Mouse (Mus musculus) cerebellum, postnatal 36 days (tissue): ENCODE data around the gene 0610040J01Rik.
"Not testable (repeated sequence)": the region's sequence is repeated elsewhere in the genome, so short reads cannot be mapped to it uniquely, and the experiment has no call there.

Experiments
- DNase-seq, 2 experiments: peaks; one replicate each; pipeline ENCODE4 v3.0.0; 2021 to 2022; ENCODE audit warnings: mixed read lengths in 2 of 2

0610040J01Rik gene

DNA sequence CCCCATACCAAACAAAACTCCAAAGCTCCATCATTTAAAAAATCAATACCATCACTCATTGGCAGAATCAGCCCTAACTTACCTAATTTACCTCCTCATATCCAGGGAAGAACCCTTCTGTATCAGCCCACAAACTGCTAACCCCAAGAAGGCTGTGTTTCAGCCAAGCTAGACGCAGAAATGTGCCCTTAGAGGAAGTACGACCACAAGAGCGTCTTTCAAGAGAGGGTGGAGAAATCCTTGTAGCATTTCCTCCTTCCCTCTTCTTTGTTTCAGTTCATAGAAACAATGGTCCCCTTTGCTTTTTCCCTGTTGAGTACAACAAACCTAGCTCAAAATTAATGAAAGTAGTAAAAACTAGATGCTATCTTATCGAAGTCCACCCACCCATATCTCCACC, 18.9 kb downstream of the 0610040J01Rik start:
- no peak for DNase-seq

DNA sequence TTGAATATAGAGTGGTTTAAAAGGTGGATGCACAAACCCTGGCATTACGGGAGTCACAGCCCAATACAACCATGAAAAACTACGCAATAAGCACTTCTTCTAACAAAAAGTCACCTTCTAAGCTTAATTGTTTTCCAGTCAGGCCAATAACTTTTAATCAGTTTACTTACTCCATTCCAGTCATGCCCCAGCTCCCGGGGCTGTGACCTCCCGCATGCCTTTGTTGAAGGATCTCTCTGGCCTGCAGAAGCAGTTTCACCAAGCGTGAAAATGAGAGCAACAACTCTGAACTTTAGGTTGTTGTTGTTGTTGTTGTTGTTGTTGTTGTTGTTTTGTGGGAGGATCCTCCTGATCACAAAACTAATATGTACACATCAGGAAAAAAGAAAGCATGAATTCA, 21.8 kb downstream of the 0610040J01Rik start:
- DNase-seq: no peak

DNA sequence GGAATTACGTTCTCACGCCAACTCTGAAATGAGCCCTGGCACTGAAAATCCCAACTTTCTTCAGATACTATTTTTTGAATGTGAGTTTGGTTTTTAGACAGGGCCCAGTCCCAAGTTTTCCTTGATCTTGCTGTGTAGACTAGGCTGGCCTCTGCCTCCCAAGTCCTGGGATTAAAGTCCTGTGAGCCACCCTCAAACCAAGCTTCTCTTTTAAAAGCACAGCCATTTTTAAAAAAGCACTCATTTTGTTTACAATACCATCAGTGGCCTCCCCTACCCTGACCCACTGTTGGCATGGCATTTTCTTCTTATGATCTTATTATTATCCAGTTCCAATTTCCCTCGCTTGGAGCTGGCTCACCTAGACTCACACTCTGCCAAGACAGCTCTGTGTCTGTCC, 22.3 kb downstream of the 0610040J01Rik start:
- DNase-seq: no peak

DNA sequence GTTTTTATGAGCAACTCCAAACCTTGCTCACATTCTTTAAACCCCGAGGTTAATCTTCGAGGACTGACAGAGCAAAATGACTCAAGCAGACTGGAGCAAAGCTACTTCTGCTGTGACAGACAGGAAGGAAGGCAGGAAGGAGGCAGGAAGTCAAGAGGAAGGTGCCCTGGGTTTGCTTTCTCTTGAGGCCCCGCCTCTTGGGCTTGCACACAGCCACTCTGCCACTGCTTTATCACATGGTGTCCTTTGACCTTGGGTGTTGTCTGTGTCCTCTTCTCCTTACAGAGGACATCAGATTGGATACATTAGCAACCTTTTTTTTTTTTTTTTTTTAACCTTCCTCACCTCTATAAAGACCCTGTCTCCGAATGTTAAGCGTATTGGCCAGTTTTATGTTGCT, 25.0 kb downstream of the 0610040J01Rik start:
- no peak for DNase-seq

DNA sequence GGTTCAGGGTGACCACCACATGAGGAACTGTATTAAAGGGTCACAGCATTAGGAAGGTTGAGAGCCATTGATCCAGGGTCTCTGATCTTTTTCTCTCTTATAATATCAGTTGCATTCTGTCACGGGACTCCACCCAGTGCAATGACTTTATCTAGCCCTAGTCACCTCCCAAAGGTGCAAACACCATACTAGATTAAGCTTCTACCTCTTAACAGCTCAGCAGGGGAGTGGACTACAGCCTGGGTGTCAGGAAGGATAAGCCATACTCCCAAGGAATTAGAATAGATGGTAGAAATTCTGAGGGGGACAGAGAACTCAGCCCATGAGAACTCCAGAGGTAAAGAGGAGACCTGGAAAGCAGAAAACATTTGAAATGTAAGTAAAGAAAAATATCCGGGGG, 25.7 kb downstream of the 0610040J01Rik start:
- DNase-seq: no peak

DNA sequence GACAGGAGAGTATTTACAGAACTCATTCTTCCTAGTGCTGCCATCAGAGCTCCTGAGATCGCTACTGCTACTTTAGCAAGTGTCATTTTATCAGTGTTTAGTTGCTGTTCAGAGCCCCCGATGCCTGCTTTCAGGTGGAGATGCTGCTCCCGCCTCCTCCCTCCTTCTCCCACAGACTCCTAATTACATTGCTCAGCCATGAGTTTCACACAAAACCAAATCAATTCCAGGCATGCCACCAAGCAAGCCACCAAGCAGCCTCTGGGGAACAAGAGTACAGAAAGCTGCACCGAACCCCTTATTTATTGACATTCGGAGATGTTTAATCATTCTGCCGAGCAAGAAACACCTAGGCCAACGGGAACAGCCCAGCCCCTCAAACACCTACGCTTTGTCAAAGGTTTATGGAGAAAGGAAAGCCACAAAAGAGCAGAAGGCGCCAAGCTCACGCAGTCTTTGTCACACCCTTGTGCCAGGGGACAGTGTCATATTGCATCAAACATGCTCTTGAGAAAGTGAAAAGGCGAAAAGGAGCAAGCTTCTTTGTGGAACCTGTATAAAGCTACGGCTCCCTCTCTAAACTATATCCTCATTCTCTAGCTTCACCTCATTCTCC, 27.7 kb downstream of the 0610040J01Rik start:
- no peak for DNase-seq

GRCm38 (mm10) chr5:63847080-63847479, 34.9 kb downstream of the 0610040J01Rik start:
- no peak for DNase-seq

DNA sequence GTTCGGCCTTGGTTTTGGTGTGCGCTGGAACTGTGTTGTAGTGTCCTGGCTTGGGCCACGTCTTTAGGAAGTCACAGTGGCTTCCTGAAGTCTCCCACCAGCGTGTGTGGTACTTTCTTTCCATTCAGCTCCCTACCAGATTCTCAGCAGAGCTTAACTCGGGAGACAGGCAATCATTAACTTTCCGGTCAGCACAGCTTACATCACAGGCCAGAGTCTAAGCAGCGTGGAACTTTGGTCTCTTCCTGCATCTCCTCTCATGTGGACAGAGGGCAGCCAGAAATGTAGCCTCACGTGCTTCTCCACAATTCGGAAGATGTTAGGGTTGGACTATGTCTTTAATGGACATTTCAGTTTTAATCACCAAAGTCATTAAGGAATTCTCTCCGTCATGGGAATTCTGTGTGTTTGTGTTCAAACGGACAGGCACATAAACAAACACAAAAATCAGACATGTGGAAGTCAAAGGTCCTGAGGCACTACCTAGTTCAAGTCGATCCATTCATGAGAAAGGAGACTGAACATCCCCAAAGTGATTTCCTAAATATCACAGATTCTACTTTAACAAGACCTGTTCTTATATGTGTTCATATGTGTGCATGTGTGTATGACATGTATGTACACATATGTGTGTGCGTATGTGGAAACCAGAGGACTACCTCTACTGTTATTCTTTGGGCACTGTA, 35.5 kb downstream of the 0610040J01Rik start:
- DNase-seq: no peak

DNA sequence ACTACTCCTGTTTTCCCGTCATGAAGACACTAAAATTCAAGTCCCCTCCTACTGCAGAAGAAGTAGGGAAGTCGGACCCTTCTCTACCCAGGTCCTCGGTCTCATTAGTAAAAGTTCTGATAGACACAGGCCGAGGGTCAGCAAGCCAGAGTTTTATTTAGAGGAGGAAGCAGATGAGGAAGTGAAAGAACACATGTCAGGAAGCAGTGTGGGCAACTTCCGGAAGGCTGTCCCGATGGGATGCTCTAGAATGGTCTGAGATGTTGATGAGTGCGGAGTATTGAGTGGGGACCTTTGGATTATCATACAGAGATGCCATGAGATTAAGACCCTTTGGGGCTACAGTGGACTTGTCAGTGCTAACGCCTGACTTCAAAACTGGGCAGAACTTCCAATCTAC, 46.7 kb downstream of the 0610040J01Rik start:
- DNase-seq: no peak

DNA sequence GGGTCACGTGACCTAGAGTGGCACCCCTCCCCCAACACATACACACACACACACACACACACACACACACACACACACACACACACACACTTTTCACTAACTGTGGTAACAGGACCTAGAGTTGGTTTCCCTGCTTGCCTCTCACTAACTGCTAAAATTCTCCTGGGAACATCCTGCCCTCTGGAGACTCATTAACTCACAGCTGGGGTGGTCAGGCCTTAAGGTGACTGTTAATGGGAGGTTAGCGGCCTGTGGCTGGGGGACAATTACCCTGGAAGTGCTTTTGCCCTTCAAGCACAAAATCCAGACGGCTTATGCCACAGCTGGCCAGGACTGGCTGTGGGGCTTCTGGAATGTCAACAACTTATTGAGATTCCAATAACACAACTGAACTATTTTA, 55.3 kb downstream of the 0610040J01Rik start:
- DNase-seq: no peak

- peak in 1 of 2 experiments; percentile 6 for DNase-seq
Measured at GRCm38 (mm10) chr5:63872176-63872932, 60.2 kb downstream of the 0610040J01Rik start.

GRCm38 (mm10) chr5:63874880-63875279, 62.7 kb downstream of the 0610040J01Rik start:
- DNase-seq: no peak

GRCm38 (mm10) chr5:63876081-63876480, 63.9 kb downstream of the 0610040J01Rik start:
- no peak for DNase-seq

DNA sequence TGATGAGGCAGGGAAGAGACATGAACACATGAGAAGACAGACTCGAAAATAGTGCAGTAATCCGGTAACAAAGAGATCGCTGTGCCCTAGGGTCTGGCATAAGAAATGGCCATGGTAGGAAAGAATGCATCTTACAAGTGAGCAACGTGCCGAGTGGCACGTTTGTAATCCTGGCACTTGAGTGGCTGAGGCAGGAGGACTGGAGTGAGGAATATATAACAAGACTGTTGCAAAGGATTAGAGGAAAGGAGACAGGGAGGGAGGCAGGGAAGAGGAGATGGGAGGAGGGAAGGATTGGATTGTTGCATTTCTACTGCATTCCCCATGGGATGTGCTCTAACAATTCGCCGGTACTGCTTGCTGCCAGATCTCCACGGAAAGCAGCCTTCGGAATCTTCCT, 66.9 kb downstream of the 0610040J01Rik start:
- DNase-seq: no peak

DNA sequence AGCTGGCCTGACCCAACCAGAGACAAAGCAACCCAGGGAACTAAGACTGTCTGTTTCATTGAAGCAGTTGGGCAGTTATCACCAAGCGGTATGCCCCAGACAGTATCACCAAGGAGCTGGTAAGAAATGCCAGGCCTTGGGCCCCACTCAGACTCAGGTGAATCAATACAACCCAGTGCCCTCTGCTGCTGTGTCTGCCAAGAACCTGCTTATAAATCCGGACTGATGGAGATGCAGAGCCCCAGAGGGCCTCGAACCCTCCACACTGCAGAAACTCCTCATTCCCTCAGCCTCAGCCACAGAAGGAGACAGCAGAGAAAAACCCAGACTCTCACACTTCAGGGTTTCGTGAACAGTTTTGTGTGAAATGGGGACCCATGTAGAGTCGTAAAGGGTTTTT, 74.1 kb downstream of the 0610040J01Rik start:
- DNase-seq: no peak

DNA sequence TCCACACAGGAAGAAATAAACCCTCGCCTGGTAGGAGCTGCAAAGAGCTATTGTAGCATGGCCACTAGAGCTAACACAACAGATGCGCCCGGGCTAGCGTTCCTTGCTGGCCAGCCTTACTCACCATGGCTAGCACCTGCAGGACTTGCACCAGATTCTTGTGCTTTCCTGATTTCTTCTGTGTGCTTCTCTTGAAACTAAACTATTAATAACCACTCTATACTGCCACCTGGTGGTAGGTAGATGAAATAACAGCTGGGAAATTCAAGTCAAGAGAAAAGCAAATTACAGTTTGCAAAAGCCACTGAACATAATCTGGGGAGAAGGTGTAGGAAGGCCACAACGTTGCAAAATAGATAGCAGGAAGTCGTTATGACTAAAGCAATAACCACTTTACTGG, 74.5 kb downstream of the 0610040J01Rik start:
- no peak for DNase-seq

DNA sequence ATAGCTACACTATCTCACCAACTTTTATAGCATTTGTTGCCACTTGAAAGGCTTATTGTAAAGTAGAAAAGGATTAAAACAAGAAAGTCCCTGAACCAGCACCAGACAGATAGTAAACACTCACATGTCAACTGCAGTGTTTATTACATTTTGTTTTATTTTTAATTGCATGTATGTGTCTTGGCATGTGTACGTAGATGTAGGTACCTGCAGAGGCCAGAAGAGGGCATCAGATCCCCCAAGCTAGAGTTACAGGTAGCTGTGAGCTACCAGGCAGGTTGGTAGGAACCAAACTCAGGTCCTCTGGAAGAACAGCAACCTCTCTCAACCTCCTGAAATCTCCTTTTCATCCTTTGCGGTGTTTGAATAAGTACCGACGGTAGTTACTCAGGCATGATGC, 74.9 kb downstream of the 0610040J01Rik start:
- DNase-seq: no peak

DNA sequence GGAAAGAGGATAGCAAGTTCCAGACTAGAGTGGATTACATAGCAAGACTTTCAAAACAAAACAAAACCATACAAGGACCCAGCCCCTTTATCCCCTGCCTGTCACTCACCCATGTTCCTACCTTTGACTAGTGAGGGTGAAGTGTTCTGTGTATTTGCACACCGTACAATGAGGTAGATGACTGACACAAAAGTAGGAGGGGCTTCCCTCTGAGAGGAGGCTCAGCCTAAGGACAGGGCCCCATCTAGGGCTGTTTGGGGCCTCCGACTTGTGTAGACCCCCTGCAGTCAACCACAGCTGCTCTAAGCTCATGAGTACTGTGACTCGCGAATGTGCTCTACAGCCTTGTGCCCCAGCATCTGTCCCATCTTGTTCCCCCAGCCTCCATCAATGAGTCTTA, 79.1 kb downstream of the 0610040J01Rik start:
- no peak for DNase-seq

DNA sequence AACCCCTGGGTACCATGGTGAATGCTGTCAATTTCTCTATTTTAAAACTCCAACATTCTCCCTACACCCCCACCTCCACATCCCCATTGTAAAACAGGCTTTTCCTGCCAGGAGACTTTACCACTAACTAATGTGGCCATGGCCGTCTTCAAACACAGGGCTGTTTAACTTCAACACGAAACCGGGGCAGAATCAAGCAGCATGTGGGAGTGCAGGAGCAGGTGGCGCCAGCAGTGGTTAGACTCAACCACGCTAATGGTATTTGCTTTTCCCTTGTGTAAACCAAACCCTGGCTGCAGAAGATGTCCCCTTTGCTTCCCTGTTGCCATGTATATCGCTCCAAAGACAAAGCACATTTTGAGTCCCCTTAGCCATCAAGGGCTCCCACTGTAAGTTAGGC, 79.7 kb downstream of the 0610040J01Rik start:
- no peak for DNase-seq

- DNase-seq: not testable (repeated sequence)
Measured at GRCm38 (mm10) chr5:63897001-63897819, 85.0 kb downstream of the 0610040J01Rik start.

- no peak for DNase-seq
Measured at GRCm38 (mm10) chr5:63897820-63898110, 85.6 kb downstream of the 0610040J01Rik start.

GRCm38 (mm10) chr5:63903329-63903728, 91.2 kb downstream of the 0610040J01Rik start:
- DNase-seq: no peak
